Mouse (Mus musculus) CH12.LX (cell line): ENCODE measurements around the gene Golim4. TPM values are rescaled to one million over a fixed set of nuclear protein-coding genes. Genes with fewer than 3 reads are reported as not detected.

Source experiments
- DNase-seq: peaks from one replicate; pipeline ENCODE4 v3.0.0-alpha.2; 2013; ENCODE audit errors: extremely low read depth
- H3K27ac ChIP-seq: 2 replicates; pipeline ENCODE4 v1.5.1; 2012; ENCODE audit warnings: low read depth, mild to moderate bottlenecking, control low read depth, moderate library complexity; ENCODE audit not compliant: insufficient read depth
- H3K27me3 ChIP-seq: replicated peaks from 2 replicates; pipeline ENCODE3; 2012; ENCODE audit warnings: inconsistent platforms
- H3K36me3 ChIP-seq, 2 experiments: replicated peaks in 1 of 2; 2 replicates each; pipeline versions ENCODE3 to v1.6.1; 2012; ENCODE audit warnings: inconsistent platforms in 1 of 2, low read length in 1 of 2, mild to moderate bottlenecking in 1 of 2, mixed read lengths in 1 of 2, moderate library complexity in 1 of 2; ENCODE audit not compliant: control insufficient read depth in 1 of 2, insufficient read depth in 1 of 2
- H3K4me1 ChIP-seq, 2 experiments: 2 replicates each; pipeline ENCODE4 v1.6.1; 2012; ENCODE audit warnings: inconsistent platforms in 1 of 2, moderate library complexity in 1 of 2; ENCODE audit not compliant: insufficient read depth in 2 of 2, control insufficient read depth in 1 of 2
- H3K4me2 ChIP-seq: 2 replicates; pipeline ENCODE4 v1.6.1; 2012; ENCODE audit warnings: low read depth, mild to moderate bottlenecking, control low read depth; ENCODE audit not compliant: poor library complexity, insufficient read depth, severe bottlenecking
- H3K4me3 ChIP-seq, 3 experiments: fragments of 150-350 bp in 1 of 3; sonication (generic) in 1 of 3; replicated peaks in 1 of 3; 2 replicates each; pipeline versions ENCODE3 to v1.5.1; 2011 to 2012; ENCODE audit warnings: low read depth in 2 of 3, low read length in 2 of 3, mild to moderate bottlenecking in 2 of 3, moderate library complexity in 2 of 3, control low read depth in 1 of 3, improper control_type of control experiment in 1 of 3, inconsistent platforms in 1 of 3, mixed read lengths in 1 of 3; ENCODE audit not compliant: poor library complexity in 1 of 3
- H3K79me2 ChIP-seq: replicated peaks from 2 replicates; pipeline ENCODE4 v1.6.1; 2012; ENCODE audit warnings: mild to moderate bottlenecking, moderate library complexity; ENCODE audit not compliant: control insufficient read depth, poor library complexity, insufficient read depth, severe bottlenecking; ENCODE audit errors: extremely low read depth
- H3K9ac ChIP-seq: 2 replicates; pipeline ENCODE4 v1.6.1; 2012; ENCODE audit warnings: low read depth, mild to moderate bottlenecking, control low read depth, moderate library complexity; ENCODE audit not compliant: insufficient read depth
- H3K9me3 ChIP-seq: replicated peaks from 2 replicates; pipeline ENCODE3; 2012; ENCODE audit warnings: low read length, inconsistent platforms, mixed read lengths
- CHD1 ChIP-seq: IDR thresholded peaks from 2 replicates; pipeline ENCODE4 v1.6.1; 2012; ENCODE audit warnings: low read depth, low read length, improper control_type of control experiment, inconsistent platforms
- CHD2 ChIP-seq: IDR thresholded peaks from 2 replicates; pipeline ENCODE4 v1.6.1; 2011; ENCODE audit warnings: low read length, improper control_type of control experiment
- CTCF ChIP-seq, 2 experiments: IDR thresholded peaks in 1 of 2; conservative IDR thresholded peaks in 1 of 2; 2 replicates each; pipeline ENCODE4 v1.5.1; 2011 to 2012; ENCODE audit warnings: low read depth in 2 of 2, low read length in 2 of 2, improper control_type of control experiment in 1 of 2, inconsistent platforms in 1 of 2, mild to moderate bottlenecking in 1 of 2, moderate library complexity in 1 of 2
- E2F4 ChIP-seq: IDR thresholded peaks from 2 replicates; pipeline ENCODE4 v1.6.1; 2011; ENCODE audit warnings: low read depth, low read length, improper control_type of control experiment; ENCODE audit not compliant: insufficient replicate concordance
- EP300 ChIP-seq: IDR thresholded peaks from 2 replicates; pipeline ENCODE4 v1.6.1; 2011; ENCODE audit warnings: low read length, improper control_type of control experiment
- GABPA ChIP-seq: IDR thresholded peaks from 2 replicates; pipeline ENCODE4 v1.6.1; 2012; ENCODE audit warnings: low read depth, low read length, improper control_type of control experiment, inconsistent platforms; ENCODE audit not compliant: insufficient replicate concordance
- HCFC1 ChIP-seq: IDR thresholded peaks from 2 replicates; pipeline ENCODE4 v1.6.1; 2012; ENCODE audit warnings: low read depth, mild to moderate bottlenecking, inconsistent platforms, low read length, improper control_type of control experiment
- IRF4 ChIP-seq: IDR thresholded peaks from 2 replicates; pipeline ENCODE4 v1.6.1; 2014; ENCODE audit warnings: low read depth, mild to moderate bottlenecking, inconsistent platforms, low read length, improper control_type of control experiment
- JUND ChIP-seq: conservative IDR thresholded peaks from 2 replicates; pipeline ENCODE4 v1.6.1; 2011; ENCODE audit warnings: low read depth, low read length, improper control_type of control experiment
- KAT2A ChIP-seq: IDR thresholded peaks from 2 replicates; pipeline ENCODE4 v1.6.1; 2012; ENCODE audit warnings: low read length, improper control_type of control experiment, inconsistent platforms; ENCODE audit not compliant: insufficient replicate concordance
- MAX ChIP-seq: IDR thresholded peaks from 2 replicates; pipeline ENCODE4 v1.6.1; 2011; ENCODE audit warnings: low read length, improper control_type of control experiment
- MAZ ChIP-seq: IDR thresholded peaks from 2 replicates; pipeline ENCODE4 v1.6.1; 2012; ENCODE audit warnings: low read depth, mild to moderate bottlenecking, inconsistent platforms, low read length, improper control_type of control experiment, moderate library complexity
- MEF2A ChIP-seq: IDR thresholded peaks from 2 replicates; pipeline ENCODE4 v1.6.1; 2014; ENCODE audit warnings: low read depth, mild to moderate bottlenecking, inconsistent platforms, low read length, improper control_type of control experiment, borderline replicate concordance
- MYC ChIP-seq: IDR thresholded peaks from 2 replicates; pipeline ENCODE4 v1.6.1; 2011; ENCODE audit warnings: low read depth, mild to moderate bottlenecking, improper control_type of control experiment, low read length
- NELFE ChIP-seq: IDR thresholded peaks from 2 replicates; pipeline ENCODE4 v1.6.1; 2011; ENCODE audit warnings: low read depth, low read length, improper control_type of control experiment
- NRF1 ChIP-seq: IDR thresholded peaks from 2 replicates; pipeline ENCODE4 v1.6.1; 2014; ENCODE audit warnings: low read depth, mild to moderate bottlenecking, inconsistent platforms, low read length, improper control_type of control experiment, moderate library complexity
- PAX5 ChIP-seq: IDR thresholded peaks from 2 replicates; pipeline ENCODE4 v1.6.1; 2012; ENCODE audit warnings: low read length, inconsistent platforms, mixed read lengths
- POLR2A ChIP-seq: IDR thresholded peaks from 2 replicates; pipeline ENCODE4 v1.6.1; 2011; ENCODE audit warnings: low read depth, mild to moderate bottlenecking, improper control_type of control experiment, low read length
- RAD21 ChIP-seq: IDR thresholded peaks from 2 replicates; pipeline ENCODE4 v1.6.1; 2011; ENCODE audit warnings: low read depth, mild to moderate bottlenecking, low read length, improper control_type of control experiment, moderate library complexity
- SIN3A ChIP-seq: IDR thresholded peaks from 2 replicates; pipeline ENCODE4 v1.6.1; 2012; ENCODE audit warnings: low read length, improper control_type of control experiment, inconsistent platforms
- SMC3 ChIP-seq: IDR thresholded peaks from 2 replicates; pipeline ENCODE4 v1.6.1; 2011; ENCODE audit warnings: low read depth, low read length, improper control_type of control experiment
- TCF12 ChIP-seq: IDR thresholded peaks from 2 replicates; pipeline ENCODE4 v1.6.1; 2014; ENCODE audit warnings: low read depth, mild to moderate bottlenecking, inconsistent platforms, low read length, improper control_type of control experiment
- UBTF ChIP-seq: IDR thresholded peaks from 2 replicates; pipeline ENCODE4 v1.6.1; 2012; ENCODE audit warnings: low read depth, mild to moderate bottlenecking, inconsistent platforms, low read length, improper control_type of control experiment, moderate library complexity
- USF1 ChIP-seq: IDR thresholded peaks from 2 replicates; pipeline ENCODE4 v1.6.1; 2014; ENCODE audit warnings: low read depth, mild to moderate bottlenecking, inconsistent platforms, low read length, improper control_type of control experiment
- ZC3H11A ChIP-seq: IDR thresholded peaks from 2 replicates; pipeline ENCODE4 v1.6.1; 2012; ENCODE audit warnings: low read depth, mild to moderate bottlenecking, inconsistent platforms, low read length, improper control_type of control experiment
- ZKSCAN1 ChIP-seq: IDR thresholded peaks from 2 replicates; pipeline ENCODE4 v1.6.1; 2012; ENCODE audit warnings: low read depth, inconsistent platforms, low read length, improper control_type of control experiment, borderline replicate concordance
- ZNF384 ChIP-seq: IDR thresholded peaks from 2 replicates; pipeline ENCODE4 v1.6.1; 2012; ENCODE audit warnings: low read depth, low read length, improper control_type of control experiment, inconsistent platforms
- dilution Hi-C: fragments of 300-500 bp; cut with MboI; formaldehyde crosslinking; loops from 2 replicates; pipeline ENCODE4 v1.14.3; 2020; ENCODE audit warnings: low sequenced_read_pairs; ENCODE audit not compliant: extremely low pct_unique_long_range_greater_than_20kb, extremely low pct_ligation_motif_present
- in situ Hi-C: fragments of 300-500 bp; cut with MboI; formaldehyde crosslinking; loops from 3 replicates; pipeline ENCODE4 v1.14.3; 2019; ENCODE audit warnings: low sequenced_read_pairs, low pct_ligation_motif_present, low pct_unique_long_range_greater_than_20kb, mixed read lengths
- polyA plus RNA-seq: library from polyadenylated mRNA; unstranded; fragments of >175 nt; gene quantifications from 2 replicates; pipeline ENCODE4 v1.2.1, GENCODE M21; 2012; ENCODE audit warnings: low read depth; ENCODE audit not compliant: insufficient read length
- total RNA-seq, 2 experiments: library from RNA; depleted of rRNA; stranded (reverse); fragments of 300-350 nt in 1 of 2; fragments of >200 nt in 1 of 2; gene quantifications; 2 replicates each; pipeline ENCODE4 v1.2.3; 2012 to 2014

The Golim4 gene
- total and polyA plus RNA-seq, 3 experiments, result 0.04 to 0.16 TPM; not detected in 1

DNA sequence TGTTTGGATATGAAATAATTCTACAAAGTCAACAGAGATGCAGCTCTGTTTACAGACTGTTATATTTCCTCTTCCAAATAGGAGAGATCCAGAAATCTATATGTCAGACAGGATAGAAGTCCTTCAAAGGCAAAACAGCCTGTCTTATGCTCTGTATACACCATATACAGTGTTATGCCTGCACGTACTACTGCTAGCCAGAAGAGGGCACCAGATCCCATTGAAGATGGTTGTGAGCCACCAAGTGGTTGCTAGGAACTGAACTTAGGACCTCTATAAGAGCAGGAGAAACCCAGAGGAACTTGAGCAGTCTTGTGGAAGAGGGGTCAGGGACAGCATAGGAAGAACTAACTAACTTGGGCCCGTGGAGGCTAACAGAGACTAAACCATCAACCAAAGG is 77.5 kb downstream of the Golim4 start:
- Histone ChIP-seq H3K27me3 (no peaks in the 10 kb centered on the region), H3K4me2 (no peak overlapping the region), H3K9ac (no peak overlapping the region), H3K4me1 (no peaks in the 10 kb centered on the region), H3K79me2 (no peaks in the 10 kb centered on the region), H3K36me3 (no peaks in the 10 kb centered on the region), H3K4me3 (no peak overlapping the region), H3K9me3 (peaks cover 2% of the 10 kb centered on the region), H3K27ac (no peak overlapping the region)
- dilution Hi-C loops, result no loop called here
- no peak for TF ChIP-seq POLR2A
- TF ChIP-seq CTCF (conservative IDR thresholded peaks at IDR 0.05 in 1 of 2, IDR thresholded peaks at IDR 0.05 in 1 of 2; ENCODE audit: low read depth in 2 of 2, low read length in 2 of 2), result peak in 1 of 2 experiments; percentile 61; a peak in 2 of 4 replicates
- TF ChIP-seq MYC, result no peak
- in situ Hi-C loops, result no loop called here
- no peak for DNase-seq

DNA sequence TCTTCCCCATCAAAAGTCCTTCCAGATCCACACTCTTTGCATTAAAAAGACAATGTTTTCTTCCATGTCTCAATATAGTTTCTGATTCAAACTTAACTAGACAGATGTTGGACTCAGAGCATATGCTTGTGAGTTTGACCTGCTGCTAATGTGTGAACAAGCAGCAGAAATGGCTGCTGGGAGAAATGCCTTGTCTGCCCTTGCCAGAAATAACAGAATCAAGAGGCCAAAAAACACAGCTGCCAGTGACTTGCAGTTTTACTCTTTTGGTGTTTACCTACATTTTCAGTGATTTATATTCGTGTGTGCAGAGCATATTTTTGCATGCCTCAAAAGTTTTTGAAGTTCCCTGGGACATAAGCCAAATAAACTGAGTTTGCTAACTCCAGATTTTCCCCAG is 87.9 kb downstream of the Golim4 start:
- TF ChIP-seq HCFC1 (no peak), ZC3H11A (no peak), NRF1 (no peak), KAT2A (no peak), SIN3A (no peak), IRF4 (no peak), MEF2A (no peak)
- dilution Hi-C loops, result no loop called here
- no peaks in the 10 kb centered on the region for H3K79me2 ChIP-seq
- no peaks in the 10 kb centered on the region for H3K36me3 ChIP-seq
- no peak overlapping the region for H3K27ac ChIP-seq
- no peak overlapping the region for H3K4me2 ChIP-seq
- no peaks in the 10 kb centered on the region for H3K27me3 ChIP-seq
- no peak overlapping the region for H3K4me3 ChIP-seq
- peaks cover 0 to 14% of the 10 kb centered on the region in 2 experiments; a peak in 3 of 4 replicates for H3K4me1 ChIP-seq
- in situ Hi-C loops, result loop anchor here (10.0 kb wide), 1 partner anchor 154 kb away; no protein-coding TSS in a partner anchor
- DNase-seq, result peak; percentile 11
- no peak overlapping the region for H3K9ac ChIP-seq
- H3K9me3 ChIP-seq, result no peaks in the 10 kb centered on the region

DNA sequence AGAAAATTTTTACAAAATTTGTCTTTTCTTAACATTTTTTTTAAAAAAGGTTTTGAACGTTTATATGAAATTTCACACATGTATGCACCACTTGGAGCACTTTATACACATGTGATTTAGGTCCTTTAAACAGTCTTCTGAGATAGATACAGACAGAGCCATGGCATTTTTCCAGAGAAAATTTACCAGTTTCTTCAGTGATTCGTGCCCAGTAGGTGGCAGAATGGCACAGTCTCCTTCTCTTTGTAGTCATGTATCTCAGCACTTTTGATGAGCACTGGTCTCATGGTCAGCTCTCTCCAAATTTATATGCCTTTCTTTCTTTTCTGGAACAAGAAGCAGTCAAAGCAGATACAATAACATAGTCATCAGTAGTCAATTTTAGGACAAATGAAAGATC is 92.5 kb downstream of the Golim4 start:
- no peaks in the 10 kb centered on the region for H3K79me2 ChIP-seq
- H3K4me2 ChIP-seq, result no peak overlapping the region
- DNase-seq, result peak; percentile 22
- in situ Hi-C loops, result loop anchor here (10.0 kb wide), 1 partner anchor 149 kb away; no protein-coding TSS in a partner anchor
- H3K27me3 ChIP-seq, result no peaks in the 10 kb centered on the region
- peaks cover 0 to 27% of the 10 kb centered on the region in 2 experiments; a peak in 3 of 4 replicates for H3K4me1 ChIP-seq
- no peak overlapping the region for H3K27ac ChIP-seq
- no peak overlapping the region for H3K9ac ChIP-seq
- H3K4me3 ChIP-seq, result no peak overlapping the region
- no peaks in the 10 kb centered on the region for H3K9me3 ChIP-seq
- dilution Hi-C loops, result no loop called here
- H3K36me3 ChIP-seq, result no peaks in the 10 kb centered on the region
- TF ChIP-seq NRF1, result no peak
- no peak for TF ChIP-seq ZNF384
- TF ChIP-seq UBTF, result no peak
- no peak for TF ChIP-seq MEF2A
- TF ChIP-seq USF1, result no peak
- TF ChIP-seq MYC, result no peak
- no peak for TF ChIP-seq TCF12
- peak; percentile 57 for TF ChIP-seq SMC3
- TF ChIP-seq EP300, result no peak
- TF ChIP-seq MAX, result no peak
- TF ChIP-seq ZKSCAN1, result no peak
- TF ChIP-seq CHD1, result no peak
- no peak for TF ChIP-seq E2F4
- no peak for TF ChIP-seq NELFE
- TF ChIP-seq GABPA, result no peak
- no peak for TF ChIP-seq PAX5
- no peak for TF ChIP-seq KAT2A
- peak; percentile 57 for TF ChIP-seq RAD21
- no peak for TF ChIP-seq CHD2
- TF ChIP-seq MAZ, result no peak
- TF ChIP-seq JUND, result no peak
